Mouse (Mus musculus): ENCODE data around the gene Eif3c. TPM values are rescaled to one million over a fixed set of nuclear protein-coding genes. Genes with fewer than 3 reads are reported as not detected.

Gene Eif3c
- polyA plus RNA-seq, 1 experiment from 2014 or later: 187 TPM

DNA sequence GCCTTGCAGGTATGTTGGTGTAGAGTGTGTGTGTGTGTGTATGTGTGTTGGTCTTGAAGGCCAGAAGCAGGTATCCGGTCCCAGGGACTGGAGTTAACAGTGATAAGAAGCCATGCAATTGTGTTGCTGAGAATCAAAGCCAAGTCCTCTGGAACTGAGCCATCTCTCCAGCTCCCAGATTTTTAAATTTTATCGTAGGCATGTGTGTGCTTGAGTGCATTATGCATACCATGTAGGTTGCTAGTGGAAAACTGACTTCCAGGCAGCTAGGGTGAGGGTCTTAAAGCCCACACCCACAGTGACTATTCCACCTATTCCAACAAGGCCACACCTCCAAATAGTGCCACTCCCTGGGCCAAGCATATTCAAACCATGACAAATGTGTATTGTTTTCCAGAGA is 61.3 kb downstream of the Eif3c start:
- H3K9me3 ChIP-seq (ENCODE audit: control insufficient read depth, low read length): no peaks in the 10 kb centered on the region
- WGBS: 57% methylated on average over 2 of the region's 2 CpGs
- no peak overlapping the region for H3K4me2 ChIP-seq (ENCODE audit: low read depth, low read length)
- H3K4me1 ChIP-seq (replicated peaks; ENCODE audit: control insufficient read depth, insufficient read depth, low read length): peaks cover 12% of the 10 kb centered on the region
- no peaks in the 10 kb centered on the region for H3K27me3 ChIP-seq (ENCODE audit: control insufficient read depth, insufficient read depth, low read depth, low read length)
- H3K4me3 ChIP-seq (ENCODE audit: low read length): no peak overlapping the region
- ATAC-seq (ENCODE audit: low read depth): no peak
- peaks cover 13% of the 10 kb centered on the region for H3K36me3 ChIP-seq (ENCODE audit: control insufficient read depth, insufficient read depth, low read length)
- no peak overlapping the region for H3K9ac ChIP-seq (ENCODE audit: low read length)
- no peak overlapping the region for H3K27ac ChIP-seq (ENCODE audit: low read length)

DNA sequence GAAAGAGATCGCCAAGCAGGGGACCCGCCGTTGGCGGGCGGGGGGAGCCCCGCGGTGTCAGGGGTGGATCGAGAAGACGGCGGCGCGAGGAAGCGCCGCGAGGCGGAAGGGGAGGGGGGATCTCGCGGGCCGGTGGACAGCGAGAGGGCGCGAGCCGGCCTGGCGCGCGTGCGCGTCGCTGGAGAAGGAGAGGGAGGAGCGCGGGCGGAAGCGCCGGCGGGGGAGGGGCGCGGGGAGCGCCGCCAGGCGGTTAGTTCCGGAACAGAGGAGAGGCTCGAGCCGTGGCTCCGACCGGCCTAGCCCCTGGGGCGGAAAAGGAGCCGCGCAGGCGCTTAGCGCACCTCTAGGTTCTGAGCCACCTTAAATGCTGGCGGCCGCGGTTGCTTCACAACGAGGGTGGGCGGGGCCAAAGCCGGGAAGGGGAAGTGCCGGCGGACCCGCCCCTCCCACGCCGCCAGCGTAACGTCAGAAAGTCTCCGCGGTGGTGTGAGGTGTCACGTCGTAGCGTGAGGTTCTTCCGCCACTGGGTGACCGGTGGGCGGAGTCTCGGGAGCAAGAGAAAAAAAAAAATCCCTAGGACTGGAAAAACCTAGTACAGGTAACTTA is 62.8 kb downstream of the Eif3c start, which contains the start of gene Atxn2l:
Gene Atxn2l, minus strand, starts transcription at position 165 of the 606 bp plus-strand sequence.
- peaks cover 12% of the 10 kb centered on the region for H3K4me1 ChIP-seq (replicated peaks; ENCODE audit: control insufficient read depth, insufficient read depth, low read length)
- peak within 1 kb of the TSS; percentile 75 for H3K4me2 ChIP-seq (ENCODE audit: low read depth, low read length)
- H3K9me3 ChIP-seq (ENCODE audit: control insufficient read depth, low read length): no peaks in the 10 kb centered on the region
- H3K9ac ChIP-seq (ENCODE audit: low read length): peak within 1 kb of the TSS; percentile 99
- under 1% methylated on average over 50 of the region's 72 CpGs for WGBS
- peak; percentile 90 for ATAC-seq (ENCODE audit: low read depth)
- no peaks in the 10 kb centered on the region for H3K27me3 ChIP-seq (ENCODE audit: control insufficient read depth, insufficient read depth, low read depth, low read length)
- peak within 1 kb of the TSS; percentile 99 for H3K27ac ChIP-seq (ENCODE audit: low read length)
- H3K36me3 ChIP-seq (ENCODE audit: control insufficient read depth, insufficient read depth, low read length): peaks cover 27% of the 10 kb centered on the region
- H3K4me3 ChIP-seq (ENCODE audit: low read length): peak within 1 kb of the TSS; percentile 90

DNA sequence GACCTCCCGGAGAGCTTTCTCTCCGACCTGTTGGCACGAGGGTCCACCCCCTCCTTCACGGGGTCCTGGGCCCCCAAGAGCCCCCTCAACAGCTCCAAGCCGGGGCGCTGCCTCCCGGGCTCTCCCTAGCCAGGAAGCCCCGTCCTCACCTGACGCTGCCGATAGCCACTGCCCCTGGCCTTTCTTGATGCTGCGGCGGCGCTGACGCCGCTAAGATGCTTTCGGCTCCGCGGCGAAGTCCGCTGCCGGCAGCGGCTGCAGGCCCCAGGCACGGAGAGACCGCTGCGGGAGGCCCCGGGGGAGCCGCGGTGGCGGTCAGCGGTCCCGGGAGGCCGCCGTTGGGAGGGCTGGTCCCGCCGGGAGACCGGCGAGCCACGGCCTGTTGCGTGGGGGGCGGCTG is 63.5 kb downstream of the Eif3c start:
- no peaks in the 10 kb centered on the region for H3K27me3 ChIP-seq (ENCODE audit: control insufficient read depth, insufficient read depth, low read depth, low read length)
- peak overlapping the region; percentile 75 for H3K4me2 ChIP-seq (ENCODE audit: low read depth, low read length)
- no peak; the same call in none of the 2 replicates for ATAC-seq (ENCODE audit: low read depth)
- no peaks in the 10 kb centered on the region for H3K9me3 ChIP-seq (ENCODE audit: control insufficient read depth, low read length)
- peak overlapping the region; percentile 99 for H3K9ac ChIP-seq (ENCODE audit: low read length)
- peaks cover 12% of the 10 kb centered on the region for H3K4me1 ChIP-seq (replicated peaks; ENCODE audit: control insufficient read depth, insufficient read depth, low read length)
- H3K36me3 ChIP-seq (ENCODE audit: control insufficient read depth, insufficient read depth, low read length): peaks cover 33% of the 10 kb centered on the region
- 0% methylated on average over 40 of the region's 40 CpGs for WGBS
- peak overlapping the region; percentile 99 for H3K27ac ChIP-seq (ENCODE audit: low read length)
- H3K4me3 ChIP-seq (ENCODE audit: low read length): peak overlapping the region; percentile 90

DNA sequence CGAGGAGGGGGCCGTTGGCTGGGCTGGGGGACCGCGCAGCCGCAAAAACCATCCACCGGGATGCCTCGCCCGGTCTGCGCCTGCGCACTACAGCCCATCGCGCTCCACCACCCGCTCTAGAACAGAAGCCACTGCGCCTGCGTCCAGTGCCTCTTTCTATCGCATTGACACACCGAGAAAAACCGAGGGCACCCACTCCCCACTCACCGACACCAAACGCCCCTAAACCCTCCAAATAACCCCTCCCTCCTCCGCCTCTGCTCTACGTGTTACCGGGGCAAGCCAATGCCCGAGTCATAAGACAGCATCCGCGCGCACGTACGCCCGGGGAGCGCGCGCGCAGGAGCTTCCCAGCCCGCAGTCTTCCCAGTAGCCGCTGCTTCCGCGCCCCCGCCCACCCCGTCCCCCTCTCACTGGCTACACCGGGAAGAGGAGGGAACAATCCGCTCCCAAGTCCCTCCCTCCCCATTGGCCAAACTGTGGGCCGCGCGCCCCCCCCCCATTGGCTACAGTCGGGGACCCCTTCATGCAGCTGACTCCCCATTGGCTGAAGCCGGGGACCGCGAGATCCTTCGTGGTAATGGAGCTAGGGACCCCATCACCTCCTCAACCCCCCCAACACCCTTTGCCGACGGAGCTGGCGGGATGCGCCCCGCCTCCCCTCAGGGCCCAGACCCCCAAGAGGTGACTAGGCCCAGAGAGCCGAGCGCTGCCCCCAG is 64.0 kb downstream of the Eif3c start:
- Histone ChIP-seq H3K27ac (ENCODE audit: low read length) (peak overlapping the region; percentile 99), H3K9me3 (ENCODE audit: control insufficient read depth, low read length) (no peaks in the 10 kb centered on the region), H3K36me3 (ENCODE audit: control insufficient read depth, insufficient read depth, low read length) (peaks cover 38% of the 10 kb centered on the region), H3K9ac (ENCODE audit: low read length) (peak overlapping the region; percentile 99), H3K4me1 (replicated peaks; ENCODE audit: control insufficient read depth, insufficient read depth, low read length) (peaks cover 12% of the 10 kb centered on the region), H3K4me2 (ENCODE audit: low read depth, low read length) (peak overlapping the region; percentile 86), H3K27me3 (ENCODE audit: control insufficient read depth, insufficient read depth, low read depth, low read length) (no peaks in the 10 kb centered on the region), H3K4me3 (ENCODE audit: low read length) (peak overlapping the region; percentile 90)
- WGBS: under 1% methylated on average over 44 of the region's 57 CpGs
- ATAC-seq (ENCODE audit: low read depth): peak; percentile 92

DNA sequence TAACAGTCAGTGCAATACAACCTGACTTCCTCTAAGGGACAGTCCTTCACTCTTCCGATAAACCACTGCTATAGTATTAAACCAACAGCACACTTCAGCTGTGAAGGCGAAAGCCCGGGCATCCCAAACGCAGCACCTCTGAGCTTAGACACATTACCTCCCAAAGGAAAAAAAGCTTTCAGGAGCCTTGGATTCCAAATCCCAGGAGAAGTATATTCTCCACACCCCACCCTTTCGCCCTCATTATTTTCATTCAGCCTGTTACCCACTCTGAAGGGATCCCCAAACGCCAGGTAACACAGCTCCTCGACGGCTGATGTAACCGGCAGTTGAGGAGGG is 64.6 kb downstream of the Eif3c start:
- Histone ChIP-seq H3K27ac (ENCODE audit: low read length) (peak overlapping the region; percentile 99), H3K4me1 (replicated peaks; ENCODE audit: control insufficient read depth, insufficient read depth, low read length) (peaks cover 12% of the 10 kb centered on the region), H3K36me3 (ENCODE audit: control insufficient read depth, insufficient read depth, low read length) (peaks cover 43% of the 10 kb centered on the region), H3K27me3 (ENCODE audit: control insufficient read depth, insufficient read depth, low read depth, low read length) (no peaks in the 10 kb centered on the region), H3K4me3 (ENCODE audit: low read length) (peak overlapping the region; percentile 90), H3K9me3 (ENCODE audit: control insufficient read depth, low read length) (no peaks in the 10 kb centered on the region), H3K9ac (ENCODE audit: low read length) (peak overlapping the region; percentile 99), H3K4me2 (ENCODE audit: low read depth, low read length) (peak overlapping the region; percentile 86)
- no peak for ATAC-seq (ENCODE audit: low read depth)
- 3% methylated on average over 9 of the region's 9 CpGs for WGBS

DNA sequence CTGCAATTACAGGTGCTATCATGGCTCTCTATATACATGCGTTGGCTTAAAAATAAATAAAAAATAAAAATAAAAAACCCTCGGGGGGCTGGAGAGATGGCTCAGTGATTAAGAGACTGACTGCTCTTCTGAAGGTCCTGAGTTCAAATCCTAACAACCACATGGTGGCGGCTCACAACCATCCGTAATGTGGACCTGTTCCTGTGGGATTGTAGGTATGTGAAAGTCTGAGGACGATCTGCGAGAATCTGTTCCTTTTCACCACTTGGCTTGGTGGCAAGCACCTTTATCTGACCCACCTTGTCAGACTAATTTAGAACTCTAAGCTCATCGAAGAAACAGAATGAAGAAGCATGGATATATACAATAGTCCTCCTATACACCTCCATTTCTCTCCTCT is 66.8 kb downstream of the Eif3c start:
- Histone ChIP-seq H3K4me2 (ENCODE audit: low read depth, low read length) (no peak overlapping the region), H3K4me3 (ENCODE audit: low read length) (no peak overlapping the region), H3K9me3 (ENCODE audit: control insufficient read depth, low read length) (no peaks in the 10 kb centered on the region), H3K4me1 (replicated peaks; ENCODE audit: control insufficient read depth, insufficient read depth, low read length) (peaks cover 12% of the 10 kb centered on the region), H3K36me3 (ENCODE audit: control insufficient read depth, insufficient read depth, low read length) (peaks cover 63% of the 10 kb centered on the region), H3K9ac (ENCODE audit: low read length) (no peak overlapping the region), H3K27me3 (ENCODE audit: control insufficient read depth, insufficient read depth, low read depth, low read length) (no peaks in the 10 kb centered on the region), H3K27ac (ENCODE audit: low read length) (no peak overlapping the region)
- ATAC-seq (ENCODE audit: low read depth): no peak
- WGBS: 89% methylated on average over 7 of the region's 7 CpGs

DNA sequence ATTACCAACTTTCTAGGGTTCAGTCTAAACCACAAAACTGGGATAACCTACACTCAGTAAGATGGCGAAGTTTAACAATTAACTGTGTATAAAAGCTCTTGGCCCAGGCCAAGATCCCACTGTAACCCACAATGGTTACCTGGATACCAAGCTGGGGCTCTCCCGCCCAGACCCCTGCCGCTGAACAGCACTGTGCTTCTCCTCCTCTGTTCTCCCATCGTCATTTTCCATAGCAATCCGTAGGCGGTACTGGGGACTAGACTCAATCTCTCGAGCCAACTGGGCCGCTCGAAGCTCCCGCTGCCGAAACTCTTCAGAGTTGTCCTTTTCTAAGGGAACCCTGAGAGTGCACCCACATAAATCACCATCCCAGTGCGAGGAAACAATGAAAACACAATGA is 68.2 kb downstream of the Eif3c start:
- peaks cover 7% of the 10 kb centered on the region for H3K4me1 ChIP-seq (replicated peaks; ENCODE audit: control insufficient read depth, insufficient read depth, low read length)
- H3K4me2 ChIP-seq (ENCODE audit: low read depth, low read length): no peak overlapping the region
- H3K4me3 ChIP-seq (ENCODE audit: low read length): no peak overlapping the region
- no peaks in the 10 kb centered on the region for H3K9me3 ChIP-seq (ENCODE audit: control insufficient read depth, low read length)
- no peak overlapping the region for H3K9ac ChIP-seq (ENCODE audit: low read length)
- peaks cover 77% of the 10 kb centered on the region for H3K36me3 ChIP-seq (ENCODE audit: control insufficient read depth, insufficient read depth, low read length)
- no peak overlapping the region for H3K27ac ChIP-seq (ENCODE audit: low read length)
- ATAC-seq (ENCODE audit: low read depth): no peak
- 91% methylated on average over 12 of the region's 12 CpGs for WGBS
- H3K27me3 ChIP-seq (ENCODE audit: control insufficient read depth, insufficient read depth, low read depth, low read length): no peaks in the 10 kb centered on the region

DNA sequence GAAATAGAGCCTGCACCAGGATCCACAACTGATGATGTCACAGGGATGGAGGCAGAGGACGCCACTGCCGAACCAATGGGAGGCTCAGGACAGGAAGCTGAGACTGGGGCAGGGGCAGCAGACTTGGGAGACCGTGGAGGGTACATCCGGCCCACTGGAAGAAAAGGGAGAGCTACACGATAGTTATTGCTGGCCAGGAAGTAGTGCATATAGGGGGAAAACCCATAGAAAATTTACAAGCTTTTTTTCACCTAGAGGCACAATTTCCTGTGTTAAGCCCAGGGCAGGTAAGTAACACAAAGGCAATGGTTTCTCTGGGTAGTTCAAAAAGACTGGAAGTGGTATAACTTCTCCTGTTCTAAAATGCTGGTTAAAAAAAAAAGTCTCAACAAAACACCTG is 69.7 kb downstream of the Eif3c start:
- no peaks in the 10 kb centered on the region for H3K27me3 ChIP-seq (ENCODE audit: control insufficient read depth, insufficient read depth, low read depth, low read length)
- H3K9me3 ChIP-seq (ENCODE audit: control insufficient read depth, low read length): no peaks in the 10 kb centered on the region
- H3K4me3 ChIP-seq (ENCODE audit: low read length): no peak overlapping the region
- H3K9ac ChIP-seq (ENCODE audit: low read length): no peak overlapping the region
- peaks cover 89% of the 10 kb centered on the region for H3K36me3 ChIP-seq (ENCODE audit: control insufficient read depth, insufficient read depth, low read length)
- H3K4me2 ChIP-seq (ENCODE audit: low read depth, low read length): no peak overlapping the region
- ATAC-seq (ENCODE audit: low read depth): no peak
- peaks cover 7% of the 10 kb centered on the region for H3K4me1 ChIP-seq (replicated peaks; ENCODE audit: control insufficient read depth, insufficient read depth, low read length)
- WGBS: 86% methylated on average over 5 of the region's 5 CpGs
- H3K27ac ChIP-seq (ENCODE audit: low read length): no peak overlapping the region

Data from lung, embryonic 16.5 days (tissue).